Mouse (Mus musculus): ENCODE measurements around the gene Fah. TPM values are rescaled to one million over a fixed set of nuclear protein-coding genes. Genes with fewer than 3 reads are reported as not detected.
A peak's percentile ranks its signal among the peaks of the same experiment; 100 is the strongest.

Fah gene
- 0.80 and 0.81 TPM in 2 replicates for polyA plus RNA-seq (2012)

GRCm38 (mm10) chr7:84606293-84606749 is at the start of gene Fah:
Fah (minus strand) TSS chr7:84606722.
- TF ChIP-seq GATA1 (IDR thresholded peaks at IDR 0.05; ENCODE audit: low read length) = no peak

GRCm38 (mm10) chr7:84652740-84653139 is 46.2 kb upstream of the Fah start:
- TF ChIP-seq GATA1 (IDR thresholded peaks at IDR 0.05; ENCODE audit: low read length) = no peak

DNA sequence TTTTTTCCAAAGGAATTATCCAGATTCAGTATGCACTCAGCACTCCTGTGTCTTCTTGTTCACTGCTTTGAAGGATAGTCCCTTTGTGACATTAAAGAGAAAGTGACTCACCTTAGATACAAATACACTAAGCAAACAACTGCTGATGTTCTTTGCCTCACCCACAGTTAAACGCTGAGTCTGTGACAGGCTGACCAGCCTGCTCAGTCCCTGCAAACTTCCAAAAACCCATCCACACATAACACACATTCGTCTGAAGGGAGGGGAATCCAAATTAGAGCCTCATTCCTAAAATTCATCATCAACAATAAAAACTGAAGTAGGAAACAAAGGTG is 45.4 kb upstream of the Fah start:
- TF ChIP-seq GATA1 (IDR thresholded peaks at IDR 0.05; ENCODE audit: low read length) = no peak

- TF ChIP-seq GATA1 (IDR thresholded peaks at IDR 0.05; ENCODE audit: low read length) = peak; percentile 53
These were observed 44.9 kb upstream of the Fah start for GRCm38 (mm10) chr7:84651303-84651986.

DNA sequence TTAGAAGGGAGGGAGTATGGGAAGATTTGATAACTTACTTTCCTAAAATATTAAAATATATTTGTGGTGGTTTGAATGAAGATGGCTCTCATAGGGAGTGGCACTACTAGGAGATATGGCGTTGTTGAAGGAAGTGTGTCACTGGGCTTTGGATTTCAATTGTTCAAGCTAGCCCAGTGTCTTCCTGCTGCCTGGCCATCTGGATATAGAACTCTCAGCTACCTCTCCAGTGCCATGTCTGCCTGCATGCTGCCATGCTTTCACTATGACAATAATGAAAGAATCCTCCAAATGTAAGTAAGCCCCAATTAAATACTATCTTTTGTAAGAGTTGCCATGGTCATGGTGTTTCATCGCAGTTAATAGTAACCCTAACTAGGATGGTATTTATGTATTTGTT is 42.5 kb upstream of the Fah start:
- TF ChIP-seq GATA1 (IDR thresholded peaks at IDR 0.05; ENCODE audit: low read length) = no peak

- no peak for TF ChIP-seq GATA1 (IDR thresholded peaks at IDR 0.05; ENCODE audit: low read length)
These were observed 39.7 kb upstream of the Fah start for GRCm38 (mm10) chr7:84646256-84646655.

GRCm38 (mm10) chr7:84643270-84643998 is 36.9 kb upstream of the Fah start:
- no peak for TF ChIP-seq GATA1 (IDR thresholded peaks at IDR 0.05; ENCODE audit: low read length)

DNA sequence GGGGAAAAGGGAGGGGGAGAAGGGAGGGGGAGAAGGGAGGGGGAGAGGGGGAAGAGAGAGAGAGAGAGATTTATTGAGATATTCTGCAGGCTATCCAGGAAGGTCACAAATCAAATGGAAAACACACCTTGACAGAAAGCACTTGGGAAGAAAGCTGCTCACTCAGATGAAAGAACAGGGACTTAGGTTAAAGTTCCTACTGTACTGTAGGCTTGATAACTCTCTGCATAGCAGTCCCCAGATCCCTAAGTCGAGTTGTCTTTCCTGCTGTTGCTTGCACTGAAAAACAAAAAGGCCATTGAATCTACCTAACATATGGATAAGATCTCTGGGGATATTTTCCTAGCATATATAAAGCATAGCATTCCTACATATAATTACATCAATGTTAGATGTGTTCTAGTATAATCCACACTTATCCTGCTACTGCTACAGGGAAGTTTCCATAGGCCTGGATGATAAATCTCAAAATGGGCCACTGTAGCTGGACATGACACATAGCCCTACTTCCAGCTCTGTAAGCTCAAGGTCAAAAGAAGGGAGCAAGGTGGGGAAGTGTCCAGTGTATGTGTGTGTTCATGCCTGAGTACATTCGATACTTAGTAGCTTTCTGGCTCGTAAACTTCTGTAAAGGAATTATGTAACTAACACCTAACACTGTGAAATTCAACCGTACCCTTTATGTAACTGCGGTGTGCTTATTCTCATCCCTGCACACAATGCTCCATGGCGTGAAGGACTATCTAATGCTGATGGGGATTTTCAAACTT is 35.8 kb upstream of the Fah start:
- no peak for TF ChIP-seq GATA1 (IDR thresholded peaks at IDR 0.05; ENCODE audit: low read length)

GRCm38 (mm10) chr7:84636939-84637338 is 30.4 kb upstream of the Fah start:
- no peak for TF ChIP-seq GATA1 (IDR thresholded peaks at IDR 0.05; ENCODE audit: low read length)

- no peak for TF ChIP-seq GATA1 (IDR thresholded peaks at IDR 0.05; ENCODE audit: low read length)
These were observed 25.4 kb upstream of the Fah start for GRCm38 (mm10) chr7:84631878-84632277.

DNA sequence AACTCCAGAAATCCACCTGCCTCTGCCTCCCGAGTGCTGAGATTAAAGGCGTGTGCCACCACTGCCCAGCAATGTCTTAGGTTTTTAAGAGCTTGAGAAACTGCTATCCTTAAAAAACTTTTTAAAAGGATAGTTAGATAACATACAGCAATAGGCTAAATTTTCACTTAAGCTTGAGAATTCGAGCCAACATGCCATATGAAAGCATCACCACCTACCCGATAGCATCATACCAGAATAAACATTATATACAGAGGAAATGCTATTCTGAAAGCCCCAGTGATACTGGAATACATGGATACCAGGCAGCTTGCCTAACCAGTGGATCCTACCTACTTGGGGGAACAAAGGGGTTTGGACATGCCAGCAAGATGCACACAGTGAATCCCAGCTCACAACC is 17.2 kb upstream of the Fah start:
- TF ChIP-seq GATA1 (IDR thresholded peaks at IDR 0.05; ENCODE audit: low read length) = no peak

DNA sequence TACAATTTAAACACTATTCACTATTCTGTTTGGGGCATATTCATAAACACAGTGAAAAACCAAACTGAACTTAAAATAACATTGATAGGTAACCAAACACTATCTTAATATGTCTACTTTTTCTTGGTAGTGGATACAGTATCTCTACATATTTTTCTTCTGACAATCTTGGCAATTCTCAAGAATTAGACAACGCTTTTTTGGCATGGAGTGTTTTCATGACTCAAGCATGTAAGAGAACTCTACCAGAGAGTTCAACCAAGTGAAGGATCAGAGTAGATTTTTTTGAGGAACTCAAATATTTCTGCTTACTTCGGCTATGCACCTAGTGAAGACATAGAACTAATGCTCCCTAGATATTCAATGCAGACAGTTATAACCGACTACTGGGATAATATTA is 14.4 kb upstream of the Fah start:
- TF ChIP-seq GATA1 (IDR thresholded peaks at IDR 0.05; ENCODE audit: low read length) = no peak

GRCm38 (mm10) chr7:84618951-84619350 is 12.4 kb upstream of the Fah start:
- no peak for TF ChIP-seq GATA1 (IDR thresholded peaks at IDR 0.05; ENCODE audit: low read length)

GRCm38 (mm10) chr7:84612445-84612844 is 5.9 kb upstream of the Fah start:
- TF ChIP-seq GATA1 (IDR thresholded peaks at IDR 0.05; ENCODE audit: low read length) = no peak

- no peak for TF ChIP-seq GATA1 (IDR thresholded peaks at IDR 0.05; ENCODE audit: low read length)
These were observed 5.1 kb upstream of the Fah start for GRCm38 (mm10) chr7:84611609-84612008.

DNA sequence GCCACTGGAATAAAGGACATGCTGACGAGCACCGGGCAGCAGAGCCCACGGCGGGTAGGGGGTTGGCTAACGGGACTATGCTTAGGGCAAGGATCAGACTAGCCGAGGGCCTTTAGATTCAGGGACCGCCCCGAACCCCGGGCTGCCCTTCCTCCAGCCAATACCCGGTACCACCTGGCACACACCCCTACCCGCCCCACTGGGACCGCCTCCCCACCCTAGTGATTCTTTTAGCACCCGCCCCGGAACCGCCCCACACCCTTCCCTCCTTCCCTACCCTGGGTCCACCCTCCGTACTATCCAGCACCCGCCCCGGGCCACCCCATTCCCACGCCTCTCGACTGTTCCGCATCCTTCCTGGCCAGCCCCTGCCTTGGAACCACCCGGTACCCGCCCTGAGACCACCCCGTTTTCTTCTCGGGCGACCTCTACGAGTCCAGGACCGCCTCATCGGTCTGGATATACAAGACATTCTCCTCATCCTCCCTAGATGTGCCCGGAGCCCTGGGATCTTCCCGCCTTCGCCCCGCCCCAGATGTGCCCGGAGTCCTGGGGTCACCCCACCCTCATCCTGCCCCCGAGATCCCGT is 724 bp downstream of the Fah start:
- no peak for TF ChIP-seq GATA1 (IDR thresholded peaks at IDR 0.05; ENCODE audit: low read length)
